Mouse (Mus musculus) embryo, embryonic 9.5 days (tissue): ENCODE data around the gene Lrrc4c.
A peak's percentile ranks its signal among the peaks of the same experiment; 100 is the strongest.

Experiments
- DNase-seq: peaks from one replicate; pipeline ENCODE4 v3.0.0-alpha.2; 2017; ENCODE audit errors: extremely low spot score

Gene Lrrc4c

DNA sequence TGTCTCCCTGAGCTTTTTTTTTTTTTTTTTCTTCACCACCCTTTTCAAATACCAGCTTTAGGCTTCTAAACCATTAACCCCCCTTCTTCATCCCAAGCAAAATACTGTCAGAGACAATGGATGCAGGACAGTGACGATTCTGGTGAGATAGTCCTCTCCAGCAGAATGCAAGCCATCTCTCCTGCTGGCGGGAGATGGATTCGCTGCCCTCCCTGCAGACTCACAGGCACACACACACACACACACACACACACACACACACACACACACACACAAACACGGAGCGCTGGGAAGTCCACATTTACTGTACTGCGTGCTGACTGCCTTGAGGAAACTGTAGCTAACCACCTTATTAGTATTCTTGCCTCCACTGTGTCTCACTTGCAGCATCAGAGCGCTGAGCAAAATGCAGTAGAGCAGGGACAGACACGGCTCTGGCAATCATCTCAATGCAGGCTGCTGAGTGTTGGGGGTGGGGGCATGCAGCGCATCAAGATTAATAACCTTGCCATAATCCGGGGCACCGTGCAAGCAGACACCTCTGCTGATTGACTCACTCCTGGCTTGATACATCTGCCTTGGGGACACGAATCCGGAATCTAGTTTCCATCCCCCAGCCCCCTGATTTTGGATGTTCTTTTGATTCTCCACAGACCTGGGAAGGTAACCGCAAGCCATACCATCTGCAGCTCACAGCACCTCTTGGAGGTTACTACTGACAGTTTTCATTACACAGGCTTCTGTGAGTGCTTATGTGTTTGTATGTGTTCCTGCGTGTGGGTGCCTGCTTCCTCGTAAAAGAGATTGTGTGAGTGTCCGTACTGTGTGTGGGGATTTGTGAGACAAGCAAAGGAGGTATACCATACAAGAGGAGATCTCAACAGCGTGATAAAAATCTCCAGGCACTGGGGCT, at the start of gene Lrrc4c:
Lrrc4c (plus strand) TSS at position 783 of the 913 bp plus-strand sequence.
- DNase-seq = peak; percentile 28

DNA sequence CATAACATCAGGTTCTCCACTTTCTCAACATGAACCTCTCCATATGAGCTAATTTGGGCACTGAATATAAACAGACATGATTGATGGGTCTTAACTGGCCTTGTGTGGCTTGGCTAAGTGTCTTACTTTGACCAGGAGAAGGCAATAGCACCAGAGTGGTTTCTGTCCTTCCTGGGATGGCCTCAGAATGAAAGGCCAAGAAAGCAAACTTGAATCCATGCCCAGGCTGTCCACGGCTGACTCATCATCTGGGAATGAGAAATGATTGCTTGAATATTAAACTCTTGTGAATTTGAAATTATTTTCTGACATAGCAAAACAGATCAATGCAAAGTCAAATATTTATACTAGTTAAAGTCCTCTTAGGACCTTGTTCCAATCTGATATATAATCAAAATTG, 42.9 kb upstream of the Lrrc4c start:
- DNase-seq = no peak

DNA sequence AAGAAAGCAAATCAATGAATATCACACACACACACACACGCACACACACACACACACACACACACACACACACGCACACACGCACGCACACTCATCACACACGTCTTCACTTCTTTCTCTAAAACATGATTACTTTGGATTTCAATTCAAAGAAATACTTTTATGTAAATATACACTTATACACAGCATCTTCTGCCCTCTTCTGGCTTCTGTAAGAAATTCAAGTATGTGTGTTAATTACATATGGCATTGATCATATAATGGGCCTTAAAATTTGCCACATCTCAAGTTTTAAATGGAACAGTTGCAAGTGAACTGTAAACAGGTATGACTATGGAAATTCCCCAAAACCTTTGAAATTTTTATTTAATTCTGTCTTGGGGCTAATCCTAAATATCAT, 35.0 kb upstream of the Lrrc4c start:
- DNase-seq = no peak

DNA sequence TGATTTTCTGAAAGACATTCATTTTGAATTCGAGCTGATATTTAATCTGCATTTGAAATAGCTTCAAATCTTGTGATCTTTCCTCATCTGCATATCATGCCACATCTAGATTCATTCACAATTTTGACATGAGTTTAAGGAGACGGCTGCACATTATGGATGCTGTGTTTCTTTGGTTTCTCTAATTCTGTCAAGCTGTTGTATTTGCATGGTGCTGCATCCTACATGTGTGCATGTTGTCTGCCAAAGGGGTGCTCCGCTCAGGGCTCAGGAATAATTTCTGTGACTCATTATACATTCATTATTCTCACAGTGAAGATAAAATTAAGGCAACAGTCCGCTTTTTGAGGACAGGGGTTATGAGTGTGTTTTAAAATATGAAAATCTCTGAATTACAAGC, 30.5 kb upstream of the Lrrc4c start:
- DNase-seq = no peak

DNA sequence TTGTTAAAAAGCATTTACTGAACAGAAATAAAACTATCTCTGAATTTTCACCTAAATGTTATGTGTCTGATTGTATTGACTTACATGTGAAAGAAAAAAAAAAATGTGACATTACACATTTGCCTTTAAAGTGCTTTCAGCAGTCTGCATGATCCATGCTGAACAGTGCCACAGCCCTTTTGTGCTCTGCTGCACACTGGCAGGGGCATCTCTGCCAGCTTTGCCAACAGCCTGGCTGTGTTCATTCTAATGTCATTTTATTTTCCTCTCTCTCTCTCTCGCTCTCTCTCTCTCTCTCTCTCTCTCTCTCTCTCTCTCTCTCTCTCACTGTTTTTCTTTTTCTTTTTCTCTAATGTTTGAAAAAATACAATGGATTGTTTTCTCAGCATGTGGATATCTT, 27.4 kb upstream of the Lrrc4c start:
- DNase-seq = no peak

DNA sequence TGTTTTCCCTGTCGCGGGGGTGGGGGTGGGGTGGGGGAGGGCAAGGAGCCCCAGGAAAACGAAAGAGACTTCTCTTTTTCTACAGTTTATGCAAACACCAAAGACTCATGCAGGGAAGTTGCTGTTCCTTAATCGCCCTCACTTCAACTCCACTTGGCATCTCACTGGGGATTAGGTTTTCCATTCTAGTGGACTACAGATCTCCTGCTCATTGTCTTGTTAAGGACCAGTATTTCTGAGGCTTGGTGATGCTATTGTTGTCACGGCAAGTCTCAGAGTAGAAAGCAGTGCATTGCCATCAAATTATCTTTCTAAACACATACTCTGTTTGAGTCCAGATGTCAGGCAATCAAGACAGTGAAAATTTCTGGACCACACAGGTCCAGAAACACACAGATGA, 2.9 kb upstream of the Lrrc4c start:
- DNase-seq = no peak

DNA sequence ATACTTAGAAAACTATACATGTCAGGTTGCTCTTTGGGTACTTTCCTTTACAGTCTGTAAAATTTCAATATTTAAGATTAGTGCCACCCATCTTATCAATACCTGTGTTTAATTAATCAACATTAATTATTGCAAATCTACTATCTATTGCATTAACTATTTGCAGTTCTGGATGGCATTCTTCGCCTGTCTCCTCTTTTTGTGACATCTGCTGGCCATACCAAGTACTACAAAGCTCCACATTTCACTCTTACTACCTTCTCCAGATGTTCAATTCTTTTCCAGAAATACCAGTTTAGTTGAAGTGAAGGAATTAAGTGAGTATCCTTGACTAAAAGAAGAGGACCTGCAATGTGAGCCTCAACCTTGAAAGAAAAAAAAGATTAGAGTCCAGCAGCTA, 1.4 kb upstream of the Lrrc4c start:
- DNase-seq = no peak

DNA sequence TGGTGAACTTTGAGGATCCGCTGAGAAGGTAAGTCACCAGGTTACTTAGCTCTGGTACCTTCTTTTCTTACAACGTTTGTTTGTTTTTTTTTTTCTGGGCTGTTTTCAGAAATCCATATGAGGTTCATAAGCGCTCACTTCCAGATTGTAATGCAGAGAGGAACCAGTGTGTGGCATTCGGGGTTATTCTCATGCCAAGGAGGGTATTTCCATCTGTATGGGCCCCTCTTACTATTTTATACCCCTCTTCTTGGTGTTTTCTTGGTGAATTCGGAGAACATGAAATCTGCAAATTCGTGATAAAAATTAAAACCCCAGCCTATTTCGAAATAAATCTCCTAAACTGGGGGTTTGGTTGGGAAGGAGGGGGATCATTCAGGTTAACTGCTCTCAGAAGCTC, 587 bp downstream of the Lrrc4c start:
- no peak for DNase-seq

DNA sequence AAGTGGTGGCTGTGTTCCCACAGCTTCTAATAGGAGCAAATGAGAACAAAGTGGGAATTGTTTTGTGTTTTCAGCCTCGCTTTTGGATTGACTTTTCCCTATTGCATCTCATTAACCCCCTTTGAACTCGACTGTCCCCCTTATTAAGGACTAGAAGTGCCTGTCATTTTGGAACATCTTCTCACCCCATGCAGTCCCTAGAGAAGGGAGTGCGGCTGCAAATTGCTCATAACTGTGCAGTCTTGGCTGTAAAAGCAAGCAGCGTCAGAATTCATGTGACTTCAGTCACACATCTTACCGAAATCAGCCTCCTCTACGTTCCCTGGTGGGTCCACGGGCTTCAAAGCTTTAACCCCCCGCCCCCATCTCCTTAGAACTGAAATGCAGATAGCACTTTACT, 1.2 kb downstream of the Lrrc4c start:
- no peak for DNase-seq

DNA sequence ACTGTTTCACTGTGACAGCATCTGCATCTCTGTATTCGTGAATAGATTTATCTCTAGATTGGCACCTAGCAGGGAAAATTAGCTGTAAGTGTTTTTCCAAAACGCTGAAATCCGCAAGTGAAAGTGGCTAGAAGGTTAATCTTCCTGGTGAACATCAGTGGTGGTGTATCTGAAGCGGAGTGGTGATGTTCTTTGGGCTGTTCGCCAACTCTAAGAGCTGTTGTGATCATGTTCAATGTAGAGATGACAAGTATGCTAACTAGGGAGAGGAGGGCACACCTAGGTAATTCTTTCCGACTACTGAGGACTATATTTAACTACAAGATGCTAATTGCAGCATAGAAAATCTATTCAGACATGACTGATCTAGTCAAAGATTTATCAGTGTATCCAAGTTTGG, 1.7 kb downstream of the Lrrc4c start:
- no peak for DNase-seq

DNA sequence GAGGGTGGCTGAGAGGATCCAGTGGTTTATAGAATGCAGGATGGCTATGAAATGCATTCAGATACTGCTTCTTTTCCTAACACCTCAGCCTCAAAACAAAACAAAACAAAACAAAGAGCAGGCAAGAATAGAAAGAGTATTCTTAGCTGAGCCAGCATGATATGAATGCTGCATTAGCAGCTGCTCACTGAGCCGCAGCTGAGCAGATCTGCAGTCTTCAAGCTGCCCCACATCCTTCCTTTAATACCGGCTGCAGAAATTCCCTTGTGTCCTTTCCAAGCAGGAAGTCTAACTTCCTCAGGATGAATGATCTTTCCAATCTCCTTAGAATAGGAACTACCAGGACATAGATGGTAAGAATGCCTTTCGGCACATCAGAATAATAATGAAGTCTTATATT, 16.7 kb downstream of the Lrrc4c start:
- no peak for DNase-seq

DNA sequence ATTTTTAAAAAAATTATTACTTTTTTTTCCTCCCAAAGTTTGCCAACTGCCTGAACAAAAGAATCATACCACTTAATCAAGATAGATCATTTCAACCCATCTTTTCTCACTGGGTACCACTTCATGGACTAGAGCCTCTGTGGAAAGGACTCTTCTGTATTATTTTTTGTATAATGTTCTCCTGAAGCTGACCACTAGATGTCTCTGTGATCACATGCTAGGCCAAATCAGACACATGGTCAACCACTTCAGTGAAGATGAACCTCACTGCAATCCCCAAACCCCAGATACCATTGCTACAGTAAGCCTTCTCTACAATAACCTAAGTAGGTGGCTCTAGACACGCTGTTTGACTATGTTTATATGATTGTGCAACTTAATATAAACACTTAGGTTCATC, 19.4 kb downstream of the Lrrc4c start:
- DNase-seq = peak; percentile 25

DNA sequence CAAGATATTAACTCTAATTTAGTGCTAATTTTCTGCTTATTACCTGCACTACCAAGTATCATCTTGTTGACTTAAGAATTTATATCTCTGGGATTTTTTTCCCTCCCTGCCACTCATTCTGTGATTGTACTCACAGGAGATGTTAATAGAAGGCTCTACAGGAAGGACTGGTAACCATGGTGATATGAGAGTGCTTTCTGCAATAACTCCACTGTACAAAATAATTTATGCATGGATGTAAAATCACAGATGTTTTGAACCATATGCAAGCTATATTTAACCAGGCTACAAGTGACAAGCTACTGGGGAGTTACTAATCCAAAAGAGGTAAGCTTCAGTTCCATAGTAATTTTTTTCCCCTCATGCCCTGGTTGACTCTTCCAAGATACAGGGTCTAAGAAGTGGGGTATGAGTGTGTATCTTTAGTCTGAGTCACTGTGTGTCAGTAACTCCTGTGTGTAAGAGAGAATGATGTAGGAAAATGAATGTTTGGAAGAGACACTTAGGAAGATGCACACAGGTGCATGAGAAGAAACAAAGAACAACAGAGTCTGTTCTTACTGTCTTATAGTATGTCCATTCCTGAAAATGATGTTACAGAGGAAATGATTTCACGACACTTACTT, 83.3 kb downstream of the Lrrc4c start:
- DNase-seq = no peak

DNA sequence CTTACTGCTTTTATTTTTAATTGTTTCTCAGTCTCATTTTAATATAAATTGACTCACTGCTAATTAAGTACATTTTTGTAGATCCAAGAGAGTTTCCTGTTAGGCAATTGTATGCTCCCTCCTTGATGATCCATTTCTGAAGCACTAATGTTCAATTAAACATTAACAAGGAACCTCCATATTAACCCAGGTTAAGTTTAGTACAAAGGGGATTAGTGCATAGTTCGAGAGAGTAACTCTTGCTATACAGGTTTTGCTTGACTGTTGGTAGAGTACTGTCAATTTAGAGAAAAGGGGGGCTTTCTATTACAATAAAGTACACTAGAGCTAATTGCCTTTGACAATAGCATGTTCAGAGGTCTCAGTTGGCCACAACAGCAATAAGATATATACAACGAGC, 84.5 kb downstream of the Lrrc4c start:
- no peak for DNase-seq

DNA sequence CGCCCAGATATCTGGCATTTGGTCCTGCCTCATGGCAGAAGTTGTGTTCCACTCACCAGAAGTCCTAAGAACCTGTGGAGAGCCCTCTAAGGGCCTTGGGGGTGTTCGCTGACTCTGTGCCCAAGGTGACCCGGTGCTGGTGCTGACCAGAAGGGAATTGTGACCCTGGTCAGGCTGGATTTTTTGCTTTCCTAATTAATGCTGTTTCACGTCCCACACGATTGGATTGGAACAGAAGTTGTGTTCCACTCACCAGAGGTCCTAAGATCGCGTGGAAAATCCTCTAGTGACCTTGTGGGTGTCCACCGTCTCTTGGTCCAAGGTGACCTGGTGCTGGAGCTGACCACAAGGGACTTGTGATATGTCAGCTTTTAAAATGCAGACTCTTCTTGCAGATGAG, 88.9 kb downstream of the Lrrc4c start:
- DNase-seq = no peak

DNA sequence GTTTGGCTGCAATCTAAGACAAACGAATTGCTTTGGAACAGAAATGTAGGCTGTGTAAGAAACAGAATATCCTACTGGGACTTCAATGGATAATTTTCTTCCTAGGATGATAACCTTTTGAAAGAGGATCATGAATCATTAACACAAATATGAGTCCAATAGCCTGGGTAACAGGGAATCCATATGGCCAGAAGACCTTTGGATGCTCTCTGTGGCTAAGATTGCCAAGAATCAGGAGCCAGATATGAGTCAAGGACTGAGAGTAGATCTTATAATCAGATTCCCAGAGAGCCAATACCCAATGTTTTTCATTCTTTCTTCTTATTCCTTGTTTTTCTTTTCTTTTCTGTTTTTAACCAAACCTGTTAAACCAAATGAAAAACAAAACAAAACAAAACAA, 93.2 kb downstream of the Lrrc4c start:
- no peak for DNase-seq

DNA sequence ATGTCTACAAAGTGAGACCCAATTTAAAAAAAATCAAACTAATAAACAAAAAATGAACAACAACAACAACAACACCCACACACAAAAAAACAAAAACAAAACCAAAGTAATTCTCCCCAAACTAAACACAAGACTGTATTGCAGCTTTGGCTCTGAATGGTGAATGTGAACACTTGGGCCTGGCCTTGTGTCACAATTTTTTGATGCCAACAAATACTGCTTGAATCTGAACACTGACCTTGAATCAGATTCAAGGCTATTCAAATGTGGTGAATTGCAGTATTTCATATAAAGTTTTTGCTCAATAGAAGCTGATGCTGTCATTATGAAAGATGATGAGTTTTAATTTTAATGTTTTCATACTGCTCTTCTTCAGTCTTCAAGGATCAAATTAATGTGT, 143.6 kb downstream of the Lrrc4c start:
- no peak for DNase-seq

DNA sequence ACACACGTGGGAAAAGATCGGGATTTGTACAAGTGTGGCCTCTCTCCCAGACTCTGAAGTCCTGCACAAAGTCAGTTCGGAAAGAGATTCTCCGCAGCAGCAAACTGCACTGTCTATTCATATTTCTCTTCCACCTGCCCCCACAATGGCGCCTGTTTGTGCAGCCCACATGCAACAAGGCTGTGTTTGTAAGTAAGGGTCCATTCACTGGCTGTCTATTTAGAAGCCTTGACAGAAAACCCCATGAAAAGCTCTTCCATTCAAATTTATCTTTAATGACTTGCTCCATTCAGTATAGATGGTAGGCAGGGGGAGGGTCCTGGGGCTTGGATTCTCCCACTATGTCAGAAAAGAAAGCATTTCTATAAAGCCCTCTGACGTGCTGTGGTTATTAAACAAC, 157.7 kb downstream of the Lrrc4c start:
- no peak for DNase-seq

DNA sequence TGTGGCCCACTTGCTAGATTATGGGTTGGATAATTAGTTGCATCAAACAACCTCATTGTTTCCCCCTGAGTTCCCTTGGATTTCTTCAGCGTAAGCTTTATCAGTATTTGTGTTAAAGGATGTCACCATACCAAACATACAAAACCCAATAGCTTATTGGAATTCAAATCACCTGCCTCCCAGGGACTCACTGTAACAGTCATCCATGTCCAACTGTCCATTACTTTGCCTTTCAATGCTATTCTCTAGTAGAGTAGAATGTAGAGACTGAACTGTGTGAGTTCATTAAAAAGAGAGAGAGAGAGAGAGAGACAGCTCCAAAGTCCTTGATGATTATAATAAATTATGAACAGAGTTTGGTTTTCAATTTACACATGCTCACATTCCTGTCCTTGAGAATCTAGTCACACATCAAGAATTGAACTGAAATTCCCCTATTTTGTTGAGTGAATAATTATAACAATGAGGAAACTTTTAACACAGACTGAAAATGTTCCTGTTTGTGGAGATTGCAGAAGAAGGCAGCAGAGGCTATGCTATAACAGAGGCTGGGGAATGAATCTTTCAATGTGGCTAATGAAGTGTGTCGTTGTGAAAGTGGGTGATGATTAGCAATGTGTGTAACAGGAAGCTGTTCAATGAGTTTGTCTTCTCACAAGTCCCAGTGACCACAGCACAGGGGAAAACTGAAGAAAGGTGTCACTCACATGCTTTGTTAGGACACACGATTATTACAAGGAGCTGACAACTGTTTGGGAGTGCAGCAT, 181.3 kb downstream of the Lrrc4c start:
- DNase-seq = no peak

DNA sequence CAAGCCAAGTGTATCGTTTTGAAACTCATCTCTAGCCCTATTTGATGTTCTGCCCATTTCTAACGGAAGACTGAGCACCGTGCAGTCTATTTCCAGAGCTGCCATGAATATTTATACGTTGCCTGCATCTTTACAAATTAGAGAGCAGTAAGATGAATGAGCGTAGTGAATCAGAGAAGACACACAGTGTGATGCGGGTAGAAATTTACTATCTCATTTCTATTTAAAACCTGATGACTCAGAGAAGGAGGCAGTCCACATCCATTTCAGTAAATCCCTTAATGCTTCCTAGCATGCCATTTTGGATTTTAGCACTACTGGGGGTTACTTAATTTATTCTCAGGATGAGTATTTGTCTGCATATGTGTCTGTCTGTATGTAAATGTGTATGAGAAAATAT, 186.2 kb downstream of the Lrrc4c start:
- no peak for DNase-seq

DNA sequence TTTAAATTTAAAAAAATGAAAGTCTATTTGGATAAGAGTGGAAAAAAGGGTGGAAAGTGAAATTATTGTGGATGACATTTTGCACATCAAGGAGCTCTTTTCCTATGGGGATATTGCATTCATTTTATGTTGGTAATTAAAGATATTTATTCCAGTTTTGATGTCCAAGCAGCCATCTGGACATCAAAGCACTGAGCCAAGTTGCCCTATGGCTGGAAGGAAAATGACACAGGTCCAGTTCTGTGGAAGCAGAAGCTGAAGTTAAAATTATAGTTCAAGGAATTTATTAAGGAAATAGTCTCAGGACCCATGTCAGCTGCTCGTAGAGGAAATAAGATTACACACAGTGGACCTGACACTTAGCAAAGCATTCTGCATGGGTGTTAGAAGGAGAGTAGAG, 187.7 kb downstream of the Lrrc4c start:
- DNase-seq = no peak

DNA sequence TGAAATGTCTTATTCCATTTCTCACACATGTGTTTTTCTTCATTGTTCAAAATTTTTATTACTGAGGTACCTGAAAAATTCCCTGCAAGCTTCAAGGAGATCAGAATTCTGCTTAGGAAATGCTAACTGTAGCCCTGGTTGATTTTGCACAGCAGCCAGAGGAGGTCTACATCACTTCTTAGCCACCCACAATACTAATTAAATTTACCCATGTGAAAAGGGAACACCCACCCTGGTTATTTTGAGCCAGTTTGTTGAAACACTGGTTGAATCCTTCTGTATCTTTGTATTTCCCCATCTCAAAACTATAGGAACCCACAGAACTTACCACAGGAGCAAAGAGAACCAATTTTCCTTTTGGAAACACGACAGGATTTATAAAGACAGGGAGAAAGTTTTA, 191.0 kb downstream of the Lrrc4c start:
- no peak for DNase-seq

DNA sequence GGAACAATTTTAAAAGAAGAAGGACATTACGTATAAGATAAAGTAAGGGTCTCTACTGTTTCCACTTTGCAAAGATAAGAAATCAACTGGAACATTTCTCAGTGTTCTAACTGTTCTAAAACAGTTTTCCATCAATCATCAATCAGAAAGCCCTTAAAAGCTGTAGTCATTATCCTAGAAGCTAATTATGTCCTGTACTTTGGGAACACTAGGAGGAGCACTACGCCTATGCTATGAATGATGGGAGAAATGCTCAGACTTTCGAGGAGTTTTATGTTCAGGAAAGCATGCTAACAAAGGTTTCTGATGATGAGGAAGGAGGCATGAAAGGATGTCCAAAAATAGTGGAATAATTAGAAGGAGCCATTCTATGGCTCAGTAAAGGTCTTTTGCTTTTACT, 219.5 kb downstream of the Lrrc4c start:
- DNase-seq = no peak
